Mouse (Mus musculus) embryonic facial prominence, embryonic 13.5 days (tissue): ENCODE results near the gene Plekha5. TPM values are rescaled to one million over a fixed set of nuclear protein-coding genes. Genes with fewer than 3 reads are reported as not detected.
A peak's percentile ranks its signal among the peaks of the same experiment; 100 is the strongest.
"Not testable (repeated sequence)": the region's sequence is repeated elsewhere in the genome, so short reads cannot be mapped to it uniquely, and the experiment has no call there.

Experiments used
- ATAC-seq: fragments of 200-750 bp; cut with Nextera tagmentation; 2 replicates; pipeline ENCODE4 v1.8.0; 2017; ENCODE audit warnings: low read depth; ENCODE audit not compliant: insufficient number of reproducible peaks, insufficient read depth, low FRiP score, low TSS enrichment
- H3K27ac ChIP-seq: fragments of 300-500 bp; sonication (generic); 2 replicates; pipeline ENCODE4 v1.5.1; 2015; ENCODE audit warnings: moderate library complexity, mild to moderate bottlenecking, inconsistent platforms
- H3K27me3 ChIP-seq: fragments of 300-500 bp; sonication (generic); 2 replicates; pipeline ENCODE4 v1.6.1; 2015; ENCODE audit warnings: mild to moderate bottlenecking, inconsistent platforms
- H3K36me3 ChIP-seq: fragments of 300-500 bp; sonication (generic); 2 replicates; pipeline ENCODE4 v1.6.1; 2015; ENCODE audit warnings: mild to moderate bottlenecking, inconsistent platforms
- H3K4me1 ChIP-seq: fragments of 300-500 bp; sonication (generic); 2 replicates; pipeline ENCODE4 v1.6.1; 2015; ENCODE audit warnings: inconsistent platforms
- H3K4me2 ChIP-seq: fragments of 300-500 bp; sonication (generic); 2 replicates; pipeline ENCODE4 v1.6.1; 2015; ENCODE audit warnings: moderate library complexity, mild to moderate bottlenecking, inconsistent platforms
- H3K4me3 ChIP-seq: fragments of 300-500 bp; sonication (generic); 2 replicates; pipeline ENCODE4 v1.5.1; 2015; ENCODE audit warnings: mild to moderate bottlenecking, inconsistent platforms
- H3K9ac ChIP-seq: fragments of 300-500 bp; sonication (generic); 2 replicates; pipeline ENCODE4 v1.6.1; 2015; ENCODE audit warnings: mild to moderate bottlenecking, inconsistent platforms
- H3K9me3 ChIP-seq: fragments of 300-500 bp; sonication (generic); 2 replicates; pipeline ENCODE4 v1.6.1; 2016; ENCODE audit warnings: inconsistent platforms
- WGBS: fragments of 180-500 bp; shearing (Covaris S2); methylation state at CpG from one replicate; pipeline ENCODE4 v1.1.7; 2015; ENCODE audit warnings: mixed read lengths; 5-methylcytosine and 5-hydroxymethylcytosine counted together
- polyA plus RNA-seq: library from polyadenylated mRNA; unstranded; fragments of >200 nt; fragmentation: Nextera tagmentation; extraction: Ambion mirVana; gene quantifications from 2 replicates; pipeline ENCODE4 v1.2.1, GENCODE M21; 2015

Plekha5 gene
- polyA plus RNA-seq, 1 experiment from 2014 or later = 42.3 TPM

- not testable (repeated sequence) for H3K4me3 ChIP-seq, H3K27ac ChIP-seq, ATAC-seq, H3K4me2 ChIP-seq, H3K9ac ChIP-seq, H3K36me3 ChIP-seq, H3K9me3 ChIP-seq, H3K27me3 ChIP-seq
- WGBS = 90% methylated on average over 5 of the region's 5 CpGs
- H3K4me1 ChIP-seq = peaks cover 16% of the 10 kb centered on the region
Observed at GRCm38 (mm10) chr6:140605173-140605572, 181.3 kb downstream of the Plekha5 start.

DNA sequence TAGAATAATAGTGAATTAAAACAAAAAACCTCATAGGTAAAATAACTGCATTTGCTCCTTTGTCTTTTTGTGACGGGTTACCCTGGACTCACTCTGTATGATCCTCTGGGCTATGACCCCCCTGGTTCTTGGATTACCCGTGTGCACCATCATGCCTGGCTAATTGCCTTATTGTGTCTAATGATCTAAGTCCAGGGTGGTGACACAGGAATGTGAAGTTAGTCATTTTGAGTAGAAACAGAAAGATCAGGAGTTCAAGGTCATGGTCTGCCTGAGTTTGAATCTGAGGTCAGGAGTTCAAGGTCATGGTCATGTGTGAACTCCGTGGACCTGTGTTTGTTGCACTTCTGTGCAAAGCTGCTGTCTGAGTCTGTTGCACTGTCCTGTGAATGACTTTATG lies 181.9 kb downstream of the Plekha5 start:
- H3K27me3 ChIP-seq = no peaks in the 10 kb centered on the region
- H3K27ac ChIP-seq = no peak overlapping the region
- H3K36me3 ChIP-seq = no peaks in the 10 kb centered on the region
- peaks cover 16% of the 10 kb centered on the region for H3K4me1 ChIP-seq
- no peak overlapping the region for H3K4me2 ChIP-seq
- WGBS = 63% methylated on average over 3 of the region's 3 CpGs
- H3K9me3 ChIP-seq = no peaks in the 10 kb centered on the region
- no peak overlapping the region for H3K9ac ChIP-seq
- no peak overlapping the region for H3K4me3 ChIP-seq
- ATAC-seq = no peak; the same call in 1 of the 2 replicates

DNA sequence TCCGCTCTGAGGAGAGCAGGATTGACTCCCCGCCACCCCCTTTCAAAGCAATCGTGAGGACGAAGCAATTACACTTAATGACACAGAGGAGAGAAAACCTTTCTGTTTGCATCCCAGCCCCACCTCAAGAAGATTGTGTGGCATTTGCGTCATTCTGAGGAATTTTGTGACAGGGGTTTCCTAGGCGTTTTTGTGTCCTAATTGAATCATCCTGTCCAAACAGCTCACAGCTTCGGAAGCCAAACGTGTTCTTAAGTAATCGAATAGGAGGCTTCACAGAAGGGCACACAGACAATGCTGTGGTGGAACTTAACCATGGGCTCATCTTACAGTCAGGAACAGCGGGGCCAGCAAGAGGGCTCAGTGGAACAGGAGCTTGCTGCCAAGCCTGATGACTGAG lies 182.7 kb downstream of the Plekha5 start:
- Histone ChIP-seq H3K9ac (peak overlapping the region; percentile 32; the same call in 1 of the 2 replicates), H3K27ac (no peak overlapping the region), H3K36me3 (no peaks in the 10 kb centered on the region), H3K4me1 (peaks cover 18% of the 10 kb centered on the region), H3K4me3 (no peak overlapping the region), H3K27me3 (no peaks in the 10 kb centered on the region), H3K4me2 (no peak overlapping the region), H3K9me3 (no peaks in the 10 kb centered on the region)
- ATAC-seq = no peak
- 23% methylated on average over 10 of the region's 10 CpGs for WGBS

- no peaks in the 10 kb centered on the region for H3K36me3 ChIP-seq
- ATAC-seq = no peak
- H3K27me3 ChIP-seq = no peaks in the 10 kb centered on the region
- H3K27ac ChIP-seq = no peak overlapping the region
- H3K4me3 ChIP-seq = no peak overlapping the region
- H3K9ac ChIP-seq = no peak overlapping the region
- peaks cover 17% of the 10 kb centered on the region for H3K4me1 ChIP-seq
- 91% methylated on average over 6 of the region's 6 CpGs for WGBS
- H3K9me3 ChIP-seq = no peaks in the 10 kb centered on the region
- no peak overlapping the region for H3K4me2 ChIP-seq
Observed at GRCm38 (mm10) chr6:140608666-140609065, 184.8 kb downstream of the Plekha5 start.

DNA sequence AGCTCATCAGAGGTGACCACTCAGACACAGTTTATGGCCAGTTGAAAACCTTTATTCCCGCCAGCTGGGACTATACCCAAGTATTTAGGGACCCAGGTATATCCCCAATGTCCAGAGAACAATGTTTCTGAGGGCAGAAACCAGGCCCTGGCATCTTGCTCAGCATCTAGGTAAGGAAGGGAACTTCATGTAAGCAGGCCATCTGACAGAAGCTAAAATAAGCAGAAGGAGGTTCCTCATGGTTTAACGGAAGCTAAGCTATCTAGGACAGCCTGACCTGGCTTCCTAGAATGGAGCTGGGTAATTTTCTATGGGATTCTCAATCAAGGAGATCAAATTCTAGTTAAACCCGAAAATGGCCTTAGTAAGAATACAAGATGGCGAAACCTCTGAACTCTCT lies 185.7 kb downstream of the Plekha5 start:
- Histone ChIP-seq H3K4me3 (no peak overlapping the region), H3K27me3 (no peaks in the 10 kb centered on the region), H3K4me1 (peaks cover 15% of the 10 kb centered on the region), H3K27ac (no peak overlapping the region), H3K9ac (no peak overlapping the region), H3K36me3 (no peaks in the 10 kb centered on the region), H3K9me3 (no peaks in the 10 kb centered on the region), H3K4me2 (no peak overlapping the region)
- ATAC-seq = no peak
- 86% methylated on average over 4 of the region's 4 CpGs for WGBS

- H3K27ac ChIP-seq = no peak overlapping the region
- ATAC-seq = no peak
- no peaks in the 10 kb centered on the region for H3K36me3 ChIP-seq
- no peaks in the 10 kb centered on the region for H3K9me3 ChIP-seq
- 82% methylated on average over 5 of the region's 5 CpGs for WGBS
- H3K27me3 ChIP-seq = no peaks in the 10 kb centered on the region
- H3K4me1 ChIP-seq = peaks cover 15% of the 10 kb centered on the region
- H3K4me3 ChIP-seq = no peak overlapping the region
- H3K4me2 ChIP-seq = no peak overlapping the region
- H3K9ac ChIP-seq = no peak overlapping the region
Observed at GRCm38 (mm10) chr6:140610117-140610516, 186.3 kb downstream of the Plekha5 start.

DNA sequence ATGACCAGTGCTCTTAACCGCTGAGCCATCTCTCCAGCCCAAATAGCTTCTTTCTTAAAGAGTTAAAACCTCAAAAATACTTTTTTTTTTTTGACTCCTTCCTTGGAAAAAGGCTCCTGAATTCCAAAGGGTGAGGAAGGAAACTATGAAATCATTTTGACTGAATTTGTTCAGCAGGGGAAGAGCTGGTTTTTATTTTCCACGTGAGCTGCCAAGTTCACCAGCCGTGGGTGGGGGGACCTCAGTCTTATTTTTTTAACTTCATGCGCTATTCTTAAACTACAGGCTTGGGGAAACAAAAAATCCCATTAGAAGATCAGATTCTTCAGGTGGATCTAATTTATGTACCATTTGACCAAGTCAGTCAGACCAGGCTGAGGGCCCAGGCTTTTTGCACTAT lies 187.4 kb downstream of the Plekha5 start:
- 45% methylated on average over 4 of the region's 4 CpGs for WGBS
- no peak for ATAC-seq
- Histone ChIP-seq H3K27me3 (no peaks in the 10 kb centered on the region), H3K9ac (no peak overlapping the region), H3K9me3 (no peaks in the 10 kb centered on the region), H3K4me3 (no peak overlapping the region), H3K4me2 (no peak overlapping the region), H3K36me3 (no peaks in the 10 kb centered on the region), H3K4me1 (peaks cover 13% of the 10 kb centered on the region), H3K27ac (peak overlapping the region; percentile 80)

DNA sequence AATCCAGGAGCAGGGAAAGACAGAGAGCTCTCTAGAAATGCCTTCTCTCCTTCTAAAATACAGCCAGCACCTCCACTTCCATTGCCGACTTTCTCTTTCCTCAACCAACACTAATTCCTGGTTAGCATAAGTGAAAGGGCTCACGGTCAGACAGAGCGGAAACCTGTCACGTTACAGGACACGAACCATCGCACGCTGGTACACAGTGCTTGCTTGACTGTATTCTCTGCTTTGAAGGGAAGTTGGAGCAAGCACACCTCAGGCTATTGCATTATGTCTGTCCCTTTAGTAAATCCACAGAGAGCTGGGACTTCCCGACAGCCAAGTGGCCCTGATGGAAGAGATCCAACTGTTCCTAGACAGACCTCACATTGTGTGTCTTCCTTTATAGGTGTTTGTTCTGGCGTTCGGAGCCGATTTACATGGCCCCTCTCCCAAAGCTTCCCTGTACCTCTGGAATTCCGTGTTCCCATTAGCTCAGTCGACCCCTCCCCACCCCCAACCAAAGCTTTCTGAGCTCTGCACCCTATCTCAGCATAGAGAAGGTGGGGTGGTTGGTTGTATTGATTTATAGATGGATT lies 188.1 kb downstream of the Plekha5 start:
- peak overlapping the region; percentile 80 for H3K27ac ChIP-seq
- peaks cover 7% of the 10 kb centered on the region for H3K4me1 ChIP-seq
- no peak overlapping the region for H3K4me3 ChIP-seq
- no peaks in the 10 kb centered on the region for H3K27me3 ChIP-seq
- H3K9ac ChIP-seq = no peak overlapping the region
- 71% methylated on average over 13 of the region's 13 CpGs for WGBS
- no peak for ATAC-seq
- no peaks in the 10 kb centered on the region for H3K9me3 ChIP-seq
- H3K36me3 ChIP-seq = no peaks in the 10 kb centered on the region
- H3K4me2 ChIP-seq = no peak overlapping the region

GRCm38 (mm10) chr6:140613822-140614221 lies 190.0 kb downstream of the Plekha5 start:
- H3K27ac ChIP-seq = no peak overlapping the region
- no peaks in the 10 kb centered on the region for H3K36me3 ChIP-seq
- no peak overlapping the region for H3K4me2 ChIP-seq
- ATAC-seq = no peak
- H3K4me3 ChIP-seq = no peak overlapping the region
- no peak overlapping the region for H3K9ac ChIP-seq
- 70% methylated on average over 3 of the region's 3 CpGs for WGBS
- H3K9me3 ChIP-seq = no peaks in the 10 kb centered on the region
- peaks cover 7% of the 10 kb centered on the region for H3K4me1 ChIP-seq
- H3K27me3 ChIP-seq = no peaks in the 10 kb centered on the region

DNA sequence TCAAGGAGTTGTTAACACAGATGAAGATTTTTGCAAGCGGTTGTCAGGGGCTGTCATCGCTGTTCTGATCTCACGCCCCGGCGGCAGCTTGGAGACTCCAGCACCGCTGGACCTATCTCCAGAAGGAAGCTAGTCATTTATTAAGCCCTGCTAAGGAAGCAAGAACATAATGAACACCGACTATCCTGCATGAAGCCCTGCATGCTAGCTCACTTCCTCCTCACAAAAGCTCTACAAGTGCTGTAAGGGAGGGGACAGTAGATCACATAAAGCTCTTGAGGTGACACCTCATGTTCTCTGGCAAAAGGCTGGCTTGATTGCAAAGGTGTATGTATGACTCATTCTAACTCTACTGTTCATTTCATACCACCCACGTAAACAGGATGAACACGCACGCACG lies 190.9 kb downstream of the Plekha5 start:
- Histone ChIP-seq H3K4me3 (no peak overlapping the region), H3K9ac (no peak overlapping the region), H3K27ac (no peak overlapping the region), H3K36me3 (no peaks in the 10 kb centered on the region), H3K9me3 (no peaks in the 10 kb centered on the region), H3K4me2 (no peak overlapping the region), H3K27me3 (no peaks in the 10 kb centered on the region), H3K4me1 (peaks cover 7% of the 10 kb centered on the region)
- 95% methylated on average over 11 of the region's 11 CpGs for WGBS
- ATAC-seq = no peak

GRCm38 (mm10) chr6:140620531-140621349 lies 196.9 kb downstream of the Plekha5 start:
- Histone ChIP-seq H3K9me3 (no peaks in the 10 kb centered on the region), H3K36me3 (no peaks in the 10 kb centered on the region), H3K4me2 (no peak overlapping the region), H3K27ac (peak overlapping the region; percentile 24; the same call in 1 of the 2 replicates), H3K9ac (no peak overlapping the region), H3K27me3 (no peaks in the 10 kb centered on the region), H3K4me3 (no peak overlapping the region), H3K4me1 (peaks cover 17% of the 10 kb centered on the region)
- no peak for ATAC-seq
- WGBS = 50% methylated on average over 13 of the region's 13 CpGs

- WGBS = 93% methylated on average over 1 of the region's 1 CpGs
- Histone ChIP-seq H3K4me3 (no peak overlapping the region), H3K27me3 (no peaks in the 10 kb centered on the region), H3K4me1 (peaks cover 26% of the 10 kb centered on the region), H3K27ac (no peak overlapping the region; the same call in 1 of the 2 replicates), H3K36me3 (no peaks in the 10 kb centered on the region), H3K9ac (no peak overlapping the region), H3K4me2 (no peak overlapping the region), H3K9me3 (no peaks in the 10 kb centered on the region)
- no peak for ATAC-seq
Observed at GRCm38 (mm10) chr6:140621622-140622021, 197.8 kb downstream of the Plekha5 start.
